Mouse (Mus musculus) lung, embryonic 16.5 days (tissue): ENCODE data around the gene Muc3a. TPM values are rescaled to one million over a fixed set of nuclear protein-coding genes. Genes with fewer than 3 reads are reported as not detected.

ENCODE experiments used
- ATAC-seq: fragments of 200-750 bp; cut with Nextera tagmentation; 2 replicates; pipeline ENCODE4 v1.8.0; 2017; ENCODE audit warnings: low read depth, mild to moderate bottlenecking, moderate library complexity
- H3K27ac ChIP-seq: fragments of 300-500 bp; sonication (generic); 2 replicates; pipeline ENCODE4 v1.5.1; 2014; ENCODE audit warnings: mild to moderate bottlenecking, control low read depth, low read length
- H3K27me3 ChIP-seq: fragments of 300-500 bp; sonication (generic); 2 replicates; pipeline ENCODE4 v1.6.1; 2014; ENCODE audit warnings: low read depth, low read length, mixed read lengths; ENCODE audit not compliant: control insufficient read depth, insufficient read depth
- H3K36me3 ChIP-seq: fragments of 300-500 bp; sonication (generic); 2 replicates; pipeline ENCODE4 v1.6.1; 2014; ENCODE audit warnings: low read length; ENCODE audit not compliant: control insufficient read depth, insufficient read depth
- H3K4me1 ChIP-seq: fragments of 300-500 bp; sonication (generic); replicated peaks from 2 replicates; pipeline ENCODE4 v1.6.1; 2014; ENCODE audit warnings: low read length, mixed read lengths; ENCODE audit not compliant: control insufficient read depth, insufficient read depth
- H3K4me2 ChIP-seq: fragments of 300-500 bp; sonication (generic); 2 replicates; pipeline ENCODE4 v1.6.1; 2014; ENCODE audit warnings: low read depth, low read length, control low read depth
- H3K4me3 ChIP-seq: fragments of 300-500 bp; sonication (generic); 2 replicates; pipeline ENCODE4 v1.5.1; 2014; ENCODE audit warnings: mild to moderate bottlenecking, low read length, control low read depth
- H3K9ac ChIP-seq: fragments of 300-500 bp; sonication (generic); 2 replicates; pipeline ENCODE4 v1.6.1; 2014; ENCODE audit warnings: low read length, control low read depth
- H3K9me3 ChIP-seq: fragments of 300-500 bp; sonication (generic); 2 replicates; pipeline ENCODE4 v1.6.1; 2016; ENCODE audit warnings: low read length; ENCODE audit not compliant: control insufficient read depth
- WGBS: fragments of 180-500 bp; shearing (Covaris S2); extraction: QIAGEN DNeasy Blood & Tissue Kit; methylation state at CpG from one replicate; pipeline ENCODE4 v1.1.7; 2014; 5-methylcytosine and 5-hydroxymethylcytosine counted together
- polyA plus RNA-seq: library from polyadenylated mRNA; unstranded; fragments of >200 nt; fragmentation: Nextera tagmentation; extraction: Ambion mirVana; gene quantifications from 2 replicates; pipeline ENCODE4 v1.2.1, GENCODE M21; 2015

The Muc3a gene
- polyA plus RNA-seq, 1 experiment from 2014 or later = not detected

DNA sequence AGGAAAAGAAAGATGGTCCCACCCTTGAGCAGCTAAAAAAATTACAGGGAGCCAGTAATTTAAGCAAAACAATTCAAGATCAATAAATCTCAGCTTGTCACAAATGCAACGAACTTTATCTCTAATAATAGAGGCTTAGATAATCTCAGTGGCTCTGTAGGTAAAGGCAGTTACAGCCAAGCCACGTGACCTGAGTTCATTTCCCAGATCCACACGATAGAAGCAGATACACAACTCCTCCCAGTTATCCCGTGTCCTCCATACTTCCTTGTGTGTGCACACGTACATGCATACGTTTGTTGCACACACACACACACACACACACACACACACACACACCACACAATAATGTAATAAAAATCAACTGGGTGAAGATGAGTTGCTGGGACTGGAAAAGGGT lies 38.2 kb downstream of the Muc3a start:
- H3K9ac ChIP-seq = no peak overlapping the region
- H3K9me3 ChIP-seq = no peaks in the 10 kb centered on the region
- no peak overlapping the region for H3K4me2 ChIP-seq
- no peaks in the 10 kb centered on the region for H3K27me3 ChIP-seq
- whole genome bisulfite sequencing = 67% methylated on average over 6 of the region's 6 CpGs
- H3K4me3 ChIP-seq = no peak overlapping the region
- no peak overlapping the region for H3K27ac ChIP-seq
- no peaks in the 10 kb centered on the region for H3K36me3 ChIP-seq
- ATAC-seq = no peak
- H3K4me1 ChIP-seq = no peaks in the 10 kb centered on the region

DNA sequence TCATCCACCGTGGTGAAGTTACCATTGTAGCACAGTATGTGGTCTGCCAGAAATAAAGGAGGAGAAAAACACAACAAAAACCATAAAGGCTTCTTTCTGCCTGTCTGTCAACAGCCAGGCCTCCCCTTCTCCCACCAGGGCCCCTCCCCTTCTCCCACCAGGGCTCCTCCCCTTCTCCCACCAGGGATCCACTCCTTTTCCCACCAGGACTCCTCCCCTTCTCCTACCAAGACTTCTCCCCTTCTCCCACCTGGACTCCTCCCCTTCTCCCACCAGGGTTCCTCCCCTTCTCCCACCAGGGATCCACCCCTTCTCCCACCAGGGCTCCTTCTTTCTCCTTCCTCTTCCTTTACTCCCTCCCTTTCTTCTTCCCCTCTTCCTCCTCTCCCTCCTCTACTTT lies 39.6 kb downstream of the Muc3a start:
- 0% methylated on average over 1 of the region's 1 CpGs for WGBS

DNA sequence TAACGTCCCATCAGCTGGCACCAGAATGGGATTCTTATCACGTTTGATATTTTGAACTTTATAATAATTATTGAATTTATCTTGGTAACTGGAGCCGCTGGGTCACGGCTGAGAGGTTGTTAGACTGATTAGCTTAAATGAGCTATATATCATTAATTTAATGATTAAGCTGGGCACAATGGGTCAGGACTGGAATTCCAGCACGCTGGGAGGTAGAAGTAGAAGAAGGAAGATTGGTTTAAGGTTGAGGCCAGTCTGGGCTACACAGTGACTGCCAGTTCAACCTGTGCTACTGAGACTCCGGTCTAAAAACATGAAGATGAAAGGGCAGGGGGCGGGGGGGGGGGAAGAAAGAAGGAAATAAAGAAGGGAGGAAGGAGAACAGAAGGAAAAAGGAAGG lies 40.7 kb downstream of the Muc3a start:
- Histone ChIP-seq H3K36me3 (no peaks in the 10 kb centered on the region), H3K4me3 (no peak overlapping the region), H3K4me1 (no peaks in the 10 kb centered on the region), H3K27ac (no peak overlapping the region), H3K27me3 (no peaks in the 10 kb centered on the region), H3K4me2 (no peak overlapping the region), H3K9ac (no peak overlapping the region), H3K9me3 (no peaks in the 10 kb centered on the region)
- 29% methylated on average over 7 of the region's 7 CpGs for WGBS
- ATAC-seq = no peak

More for the DNA sequence above, 39.6 kb downstream of the Muc3a start:
- Histone ChIP-seq H3K27me3 (no peaks in the 10 kb centered on the region), H3K4me1 (no peaks in the 10 kb centered on the region), H3K9ac (no peak overlapping the region), H3K27ac (no peak overlapping the region), H3K9me3 (no peaks in the 10 kb centered on the region), H3K4me2 (no peak overlapping the region), H3K36me3 (no peaks in the 10 kb centered on the region), H3K4me3 (no peak overlapping the region)
- ATAC-seq = no peak

DNA sequence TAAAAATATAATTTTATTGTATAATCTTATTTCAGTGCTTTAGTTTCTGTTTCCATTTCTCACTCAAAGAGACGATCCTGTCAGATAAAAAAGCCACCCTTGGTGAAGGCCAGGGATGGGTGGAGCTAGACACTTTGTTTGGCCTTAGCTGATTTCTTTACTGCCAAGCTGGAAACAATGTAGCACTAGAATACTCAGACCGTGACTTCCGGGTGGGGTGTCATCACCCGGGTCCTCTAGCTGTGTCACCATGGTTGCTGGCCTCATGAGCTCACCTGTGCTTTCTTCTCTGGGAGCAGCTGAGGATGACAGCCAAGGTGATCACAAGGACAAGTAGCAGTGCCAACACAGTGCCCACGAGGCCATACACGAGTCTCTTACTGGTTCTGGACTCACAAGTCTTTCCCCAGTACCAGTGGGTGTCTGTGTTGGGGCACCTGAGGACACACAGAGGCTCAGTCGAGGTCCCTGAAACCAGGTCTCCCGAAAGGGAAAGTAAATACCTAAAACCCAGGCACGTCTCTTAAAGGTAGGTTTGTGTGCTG lies 41.3 kb downstream of the Muc3a start:
- Histone ChIP-seq H3K36me3 (no peaks in the 10 kb centered on the region), H3K4me3 (no peak overlapping the region), H3K27ac (no peak overlapping the region), H3K9ac (no peak overlapping the region), H3K9me3 (no peaks in the 10 kb centered on the region), H3K4me2 (no peak overlapping the region), H3K4me1 (no peaks in the 10 kb centered on the region), H3K27me3 (no peaks in the 10 kb centered on the region)
- no peak for ATAC-seq
- 62% methylated on average over 9 of the region's 9 CpGs for WGBS

DNA sequence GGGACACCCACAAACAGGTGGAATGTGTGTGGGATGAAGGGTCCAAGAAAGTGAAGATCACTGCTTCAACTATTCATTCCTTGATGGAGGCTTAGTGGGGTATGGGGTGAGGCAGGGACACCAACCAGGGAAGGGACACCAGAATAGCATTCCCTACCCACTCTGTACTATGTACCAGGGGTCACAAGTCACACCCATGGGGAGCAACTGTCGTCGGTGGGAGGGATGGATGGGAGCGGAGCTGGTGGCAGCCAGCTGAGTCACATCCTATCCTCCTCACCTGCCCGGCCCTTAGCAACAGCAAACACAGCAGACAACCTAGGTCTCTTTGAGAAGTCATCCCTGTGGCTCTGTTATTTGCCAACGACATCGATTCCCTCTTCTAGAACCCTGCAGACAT lies 44.6 kb downstream of the Muc3a start:
- Histone ChIP-seq H3K9ac (no peak overlapping the region), H3K4me1 (no peaks in the 10 kb centered on the region), H3K4me3 (no peak overlapping the region), H3K9me3 (no peaks in the 10 kb centered on the region), H3K27ac (no peak overlapping the region), H3K36me3 (no peaks in the 10 kb centered on the region), H3K4me2 (no peak overlapping the region), H3K27me3 (no peaks in the 10 kb centered on the region)
- no peak for ATAC-seq
- 51% methylated on average over 6 of the region's 6 CpGs for WGBS

DNA sequence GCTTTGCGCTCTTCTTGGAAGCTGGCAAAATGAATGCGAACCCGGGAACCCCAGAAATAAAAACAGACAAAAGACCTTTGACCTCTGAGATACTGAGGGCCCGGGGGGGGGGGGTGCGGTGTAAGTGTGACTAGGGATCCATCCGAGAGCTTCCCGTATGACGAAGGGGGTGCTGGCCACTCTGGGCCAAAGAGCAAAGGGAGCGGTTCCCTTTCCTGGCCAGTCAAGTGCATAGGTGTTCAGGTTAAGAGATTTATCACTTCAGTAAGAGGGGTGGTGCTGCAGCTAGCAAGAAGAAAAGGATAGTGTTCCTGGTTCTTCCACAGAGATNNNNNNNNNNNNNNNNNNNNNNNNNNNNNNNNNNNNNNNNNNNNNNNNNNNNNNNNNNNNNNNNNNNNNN lies 46.2 kb downstream of the Muc3a start:
- Histone ChIP-seq H3K27me3 (no peaks in the 10 kb centered on the region), H3K36me3 (no peaks in the 10 kb centered on the region), H3K4me3 (no peak overlapping the region), H3K27ac (no peak overlapping the region), H3K9me3 (no peaks in the 10 kb centered on the region), H3K4me2 (no peak overlapping the region), H3K9ac (no peak overlapping the region), H3K4me1 (no peaks in the 10 kb centered on the region)
- WGBS = 56% methylated on average over 9 of the region's 9 CpGs
- no peak for ATAC-seq

DNA sequence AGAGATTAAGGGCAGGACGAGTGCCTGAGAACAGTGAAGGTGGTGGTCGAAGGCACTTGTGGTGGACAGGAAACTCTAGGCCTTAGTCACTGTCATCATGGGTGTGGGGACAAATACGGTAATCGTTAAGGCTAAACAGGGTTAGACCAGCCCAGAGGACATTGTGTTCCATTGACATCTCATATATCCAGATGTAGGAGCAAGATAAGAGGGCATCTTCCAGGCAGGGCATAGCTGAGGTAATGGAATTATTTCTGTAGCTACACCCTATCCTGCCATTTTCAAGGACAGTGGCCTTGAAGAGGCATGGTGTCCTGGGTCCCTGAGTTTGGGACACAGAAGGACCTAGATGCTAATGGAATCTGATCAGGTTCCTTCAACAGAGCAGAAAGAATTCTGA lies 50.3 kb downstream of the Muc3a start:
- Histone ChIP-seq H3K27me3 (no peaks in the 10 kb centered on the region), H3K36me3 (no peaks in the 10 kb centered on the region), H3K9me3 (no peaks in the 10 kb centered on the region), H3K4me3 (no peak overlapping the region), H3K27ac (no peak overlapping the region), H3K9ac (no peak overlapping the region), H3K4me1 (no peaks in the 10 kb centered on the region), H3K4me2 (no peak overlapping the region)
- 62% methylated on average over 4 of the region's 4 CpGs for WGBS
- ATAC-seq = no peak

DNA sequence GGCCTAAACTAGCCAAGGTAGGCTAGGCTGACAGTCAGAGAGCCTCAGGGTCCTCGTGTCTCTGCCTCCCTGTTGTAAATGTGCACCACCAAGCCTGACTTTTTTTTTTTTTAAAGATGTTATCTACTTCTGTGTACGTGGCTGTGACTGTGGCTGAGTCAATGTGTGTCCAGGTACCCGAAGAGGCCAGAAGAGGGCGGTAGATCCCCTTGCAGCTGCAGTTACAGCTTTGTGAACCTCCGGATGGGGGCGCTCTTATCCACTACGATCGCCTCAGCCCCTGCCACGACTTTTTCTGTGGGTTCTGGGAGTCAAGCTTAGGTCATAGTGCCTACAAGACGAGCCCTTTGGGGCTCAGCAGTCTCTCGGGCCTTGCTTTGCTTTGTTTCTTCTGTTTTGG lies 52.7 kb downstream of the Muc3a start:
- Histone ChIP-seq H3K27ac (no peak overlapping the region), H3K4me3 (no peak overlapping the region), H3K27me3 (no peaks in the 10 kb centered on the region), H3K4me1 (no peaks in the 10 kb centered on the region), H3K9me3 (no peaks in the 10 kb centered on the region), H3K4me2 (no peak overlapping the region), H3K9ac (no peak overlapping the region), H3K36me3 (no peaks in the 10 kb centered on the region)
- ATAC-seq = no peak
- 24% methylated on average over 11 of the region's 11 CpGs for WGBS
